Mouse (Mus musculus) lung, postnatal 25 days (tissue): ENCODE measurements at regions not wholly inside any gene's neighbourhood (a gene's known extent, or its start where the extent isn't known, plus 50 kb on each side); places are given as distances from the start of the nearest gene placed in this dataset.
A peak's percentile ranks its signal among the peaks of the same experiment; 100 is the strongest.
"Not testable (repeated sequence)": the region's sequence is repeated elsewhere in the genome, so short reads cannot be mapped to it uniquely, and the experiment has no call there.

Source experiments
- DNase-seq: peaks from one replicate; pipeline ENCODE4 v3.0.0; 2022; ENCODE audit warnings: low spot score

DNA sequence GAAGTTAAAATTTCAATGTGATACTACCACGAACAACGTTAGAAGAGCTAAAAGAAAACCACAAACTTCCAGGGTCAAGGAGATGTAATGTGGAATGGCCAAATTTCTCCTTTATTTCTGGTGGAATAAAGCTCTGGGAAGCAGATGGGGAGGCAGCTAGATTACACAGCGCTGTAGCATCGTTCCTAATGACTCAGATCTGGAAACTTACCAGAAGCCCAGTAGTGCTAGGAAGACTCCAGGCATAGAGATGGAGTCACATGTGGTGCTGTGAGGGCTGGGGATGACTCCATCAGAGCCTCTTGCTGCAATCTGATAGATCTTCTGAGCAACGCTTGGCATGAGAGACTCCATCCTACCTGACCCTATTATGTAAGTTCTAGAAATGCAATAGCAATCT is 136.4 kb upstream of the Myt1l start:
- DNase-seq = no peak

DNA sequence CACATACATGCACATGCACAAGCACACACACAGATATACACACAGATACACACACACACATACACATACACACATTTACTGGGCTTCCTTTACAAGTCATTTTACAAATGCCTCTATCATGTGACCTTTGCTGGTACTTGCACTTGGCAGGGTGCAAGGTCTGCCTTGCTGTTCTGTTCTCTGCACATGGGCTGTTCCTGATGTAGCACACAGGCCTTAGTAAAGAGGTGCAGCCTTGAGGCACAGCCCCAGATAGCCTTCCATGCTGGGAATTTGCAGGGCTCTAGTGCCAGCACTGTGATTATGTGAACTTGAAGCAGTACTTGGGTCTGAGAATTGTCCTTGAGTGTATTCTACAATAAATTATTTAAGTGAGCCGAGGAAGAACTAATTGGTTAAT is 133.9 kb upstream of the Myt1l start:
- no peak for DNase-seq

DNA sequence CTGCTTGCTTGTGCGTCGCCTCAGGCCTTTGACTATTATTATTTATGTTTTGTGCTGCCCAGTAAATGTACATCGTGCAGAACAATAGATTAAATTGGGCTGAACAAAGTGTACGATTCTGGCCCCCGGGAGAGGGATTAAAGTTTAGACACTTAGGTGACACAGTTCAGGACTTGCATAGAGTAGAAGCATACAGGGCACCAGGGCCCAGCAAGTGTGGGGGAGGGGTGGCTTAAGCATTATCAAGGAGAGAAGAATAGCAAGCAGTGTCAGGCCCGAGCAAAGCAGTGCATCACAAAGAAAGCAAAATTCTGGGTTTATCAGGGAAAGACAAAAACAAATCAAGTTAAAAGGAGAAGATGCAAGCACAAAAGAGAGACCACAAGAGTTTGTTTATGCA is 133.3 kb upstream of the Myt1l start:
- no peak for DNase-seq

DNA sequence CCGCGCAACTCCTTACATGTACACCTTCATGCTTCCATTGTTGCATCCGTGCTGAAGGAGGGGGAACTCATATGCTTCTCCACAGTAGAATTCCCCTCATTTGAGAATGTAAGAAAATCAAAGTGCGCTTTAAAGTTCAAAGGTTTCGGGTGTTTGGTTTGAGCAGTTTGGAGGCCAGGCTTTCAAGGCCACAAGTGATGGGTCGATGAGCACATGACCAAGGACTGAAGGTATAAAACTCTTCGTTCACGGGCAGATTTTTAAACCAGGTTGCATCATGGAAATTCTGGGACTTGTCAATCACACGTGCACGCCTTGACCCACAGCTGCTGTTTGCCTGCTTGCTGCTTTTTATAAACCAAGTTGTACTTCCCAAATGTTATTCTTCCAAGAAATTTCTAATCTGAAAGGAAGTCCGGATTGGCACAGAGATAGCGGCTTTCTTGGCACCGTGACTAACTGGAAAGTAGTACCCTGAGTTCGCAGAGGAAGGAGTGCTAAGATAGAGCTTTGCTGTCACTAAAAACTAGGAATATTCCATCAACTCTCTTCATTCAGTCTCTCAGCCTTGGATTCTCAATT is 132.7 kb upstream of the Myt1l start:
- DNase-seq = peak; percentile 27

DNA sequence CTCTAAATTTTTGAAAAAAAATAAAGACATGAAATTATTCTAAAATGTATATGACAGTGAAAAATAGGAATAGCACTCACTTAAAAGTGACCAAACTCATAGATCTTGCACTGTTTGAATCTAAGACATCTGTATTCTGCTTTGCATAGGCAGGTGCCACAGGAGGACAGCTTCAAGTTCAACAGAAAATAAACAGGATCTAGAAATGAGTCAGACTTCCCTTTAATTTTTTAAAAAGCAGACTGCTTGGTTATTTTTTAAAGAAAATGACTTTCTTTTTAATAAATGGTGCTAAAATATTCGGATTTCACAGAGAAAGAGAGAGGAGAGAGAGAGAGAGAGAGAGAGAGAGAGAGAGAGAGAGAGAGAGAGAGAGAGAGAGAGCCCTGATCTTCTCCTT is 123.8 kb upstream of the Myt1l start:
- DNase-seq = no peak

DNA sequence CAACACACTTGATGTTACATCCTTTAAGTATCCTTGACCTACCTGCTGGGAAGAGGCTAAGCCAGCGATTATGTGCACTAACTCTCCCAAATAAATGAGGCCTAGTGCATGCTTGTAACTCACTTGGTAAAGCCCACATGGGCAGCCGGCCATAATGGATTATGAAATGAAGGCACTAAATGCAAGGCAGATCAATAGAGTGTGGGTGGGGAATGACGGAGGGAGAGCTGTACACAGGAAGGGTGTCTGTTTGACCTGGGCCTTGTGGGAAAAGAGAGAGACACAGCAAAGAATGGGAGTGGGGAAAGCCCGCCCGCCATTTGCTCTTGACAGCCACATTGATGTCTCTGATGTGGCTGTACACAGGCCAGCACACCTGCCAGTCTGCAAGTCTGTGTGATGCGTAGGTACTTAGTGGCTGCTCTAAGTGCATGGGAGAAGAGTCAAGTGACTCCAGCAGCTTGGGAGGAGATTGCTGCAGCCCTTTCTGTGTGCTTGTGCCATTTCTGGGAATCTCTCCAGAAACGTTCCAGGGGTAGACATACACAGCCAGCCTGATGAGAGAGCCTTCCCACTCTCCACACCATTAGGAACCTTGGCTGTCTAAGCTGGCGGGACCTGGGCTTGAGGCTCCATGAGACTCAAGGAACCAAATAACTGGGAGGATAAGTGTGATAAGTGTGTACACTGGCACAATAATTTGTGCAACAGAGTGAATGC is 118.7 kb upstream of the Myt1l start:
- no peak for DNase-seq

DNA sequence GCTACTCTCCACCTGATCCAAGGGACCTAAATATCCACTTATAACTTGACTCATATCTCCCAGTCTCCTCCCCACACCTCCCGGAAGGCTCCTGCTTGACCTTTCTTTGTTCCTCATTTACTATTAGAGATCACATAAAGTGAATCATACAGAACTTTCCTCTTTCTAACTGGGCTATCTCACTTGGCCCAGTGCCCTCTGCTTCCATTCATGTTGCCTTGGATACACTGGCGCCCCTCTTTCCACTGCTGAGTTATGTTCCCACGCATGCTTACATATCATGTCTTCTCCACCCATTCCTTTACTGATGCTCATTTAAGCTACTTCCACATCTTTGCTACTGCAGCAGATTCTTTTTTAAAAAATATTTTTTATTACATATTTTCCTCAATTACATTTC is 94.2 kb upstream of the Myt1l start:
- no peak for DNase-seq

DNA sequence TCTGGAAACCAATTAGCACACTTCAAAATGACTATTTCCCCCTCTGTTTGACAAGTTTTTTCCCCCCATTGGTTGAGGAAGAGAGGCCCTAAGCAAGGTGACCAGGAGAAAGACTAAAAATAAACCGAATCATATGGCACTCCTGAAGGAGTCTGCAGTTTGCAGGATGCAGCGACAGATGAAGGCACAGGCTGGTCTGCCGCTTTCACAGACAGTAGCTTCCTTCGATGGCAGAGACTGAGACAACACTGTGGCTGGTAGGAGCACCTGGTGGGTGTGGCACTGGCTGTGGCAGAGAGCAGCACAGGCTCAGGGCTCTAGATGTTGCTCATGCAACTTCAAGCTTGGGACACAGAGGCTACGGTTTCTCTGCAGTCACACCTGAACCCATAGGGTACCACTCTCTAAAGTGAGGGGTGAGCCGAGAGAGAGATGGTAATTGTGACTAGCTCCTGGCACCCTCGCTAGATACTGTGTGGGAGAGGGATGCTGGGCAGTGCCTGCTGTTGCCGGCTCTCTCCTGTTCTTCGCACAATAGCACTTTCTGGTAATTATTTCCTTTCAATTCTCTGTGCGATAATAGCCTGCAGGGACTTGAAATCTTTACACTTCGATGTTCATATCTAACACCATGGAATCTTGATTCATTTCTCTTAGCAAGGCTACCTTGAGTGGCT is 88.7 kb upstream of the Myt1l start:
- no peak for DNase-seq

DNA sequence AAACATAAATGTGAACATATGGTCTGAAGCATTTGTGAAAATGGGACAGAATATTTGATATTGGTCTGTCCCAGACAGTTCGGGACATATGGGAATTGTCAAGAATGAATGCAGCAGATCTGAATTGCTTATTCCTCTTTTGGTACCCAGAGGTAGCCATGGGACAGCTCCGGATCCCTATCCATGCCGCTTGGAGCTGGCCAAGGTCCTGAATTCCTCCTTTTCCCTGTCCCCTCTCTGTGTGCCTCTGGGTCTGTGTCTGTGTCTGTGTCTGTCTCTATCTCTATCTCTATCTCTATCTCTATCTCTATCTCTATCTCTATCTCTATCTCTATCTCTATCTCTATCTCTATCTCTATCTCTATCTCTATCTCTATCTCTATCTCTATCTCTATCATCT is 63.0 kb upstream of the Myt1l start:
- not testable (repeated sequence) for DNase-seq
